Mouse (Mus musculus) cerebellum, adult 11 months (tissue): Measurements from ENCODE around the gene Stpg3.

Experiments
- DNase-seq: peaks from one replicate; pipeline ENCODE4 v3.0.0; 2022

Stpg3 gene

DNA sequence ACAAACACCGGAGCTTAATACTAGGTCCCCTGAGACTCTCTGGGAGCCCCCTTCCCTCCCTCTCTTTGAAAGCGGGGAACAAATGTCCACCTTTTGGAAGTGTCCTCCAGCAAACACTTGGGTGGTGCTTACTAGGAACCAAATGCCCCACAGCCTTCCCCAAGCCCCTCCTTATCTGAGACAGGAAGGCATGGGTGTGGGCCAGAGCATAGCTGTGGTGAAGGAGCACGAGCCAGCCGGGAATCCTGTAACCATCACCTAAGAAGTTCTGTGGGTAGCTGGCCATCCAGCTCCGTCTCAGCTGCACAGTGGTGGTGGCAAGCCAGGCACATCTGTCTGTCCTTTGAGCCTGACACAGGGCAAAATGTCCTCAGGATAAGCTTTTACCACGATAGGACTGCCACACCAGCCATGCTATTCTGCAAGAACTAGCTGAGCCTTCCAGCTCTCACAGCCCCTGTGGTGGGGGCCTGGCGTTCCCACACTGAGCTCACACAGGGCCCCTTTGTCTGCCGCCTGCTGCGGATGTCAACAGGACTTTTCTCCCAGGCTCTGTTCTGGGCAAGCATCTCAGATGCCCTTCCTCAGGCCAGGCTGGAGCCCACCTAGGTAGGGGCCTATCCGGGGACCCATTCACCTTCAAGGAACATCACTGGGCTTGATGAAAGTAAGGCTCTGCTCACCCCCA is 36.0 kb downstream of the Stpg3 start:
- no peak for DNase-seq

DNA sequence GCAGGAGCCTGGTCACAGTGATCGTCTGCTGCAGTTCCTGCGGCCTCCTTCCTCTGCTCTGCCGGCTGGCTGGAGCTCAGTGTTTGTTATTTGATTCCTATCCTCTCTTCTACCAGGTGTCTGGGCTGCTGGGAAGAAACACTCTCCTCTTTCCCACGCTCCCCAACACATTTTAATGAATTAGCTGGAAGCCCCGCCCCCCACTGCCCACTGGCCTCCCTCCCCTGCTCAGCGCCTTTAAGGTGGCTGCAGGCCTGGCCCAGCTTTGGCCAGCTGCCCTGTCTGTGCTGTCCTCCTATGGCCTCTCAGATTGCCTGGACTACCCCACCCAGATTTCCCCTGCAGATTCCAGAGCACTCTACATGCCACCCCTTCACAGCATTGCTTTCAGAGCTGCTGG is 36.8 kb downstream of the Stpg3 start:
- DNase-seq, result no peak

DNA sequence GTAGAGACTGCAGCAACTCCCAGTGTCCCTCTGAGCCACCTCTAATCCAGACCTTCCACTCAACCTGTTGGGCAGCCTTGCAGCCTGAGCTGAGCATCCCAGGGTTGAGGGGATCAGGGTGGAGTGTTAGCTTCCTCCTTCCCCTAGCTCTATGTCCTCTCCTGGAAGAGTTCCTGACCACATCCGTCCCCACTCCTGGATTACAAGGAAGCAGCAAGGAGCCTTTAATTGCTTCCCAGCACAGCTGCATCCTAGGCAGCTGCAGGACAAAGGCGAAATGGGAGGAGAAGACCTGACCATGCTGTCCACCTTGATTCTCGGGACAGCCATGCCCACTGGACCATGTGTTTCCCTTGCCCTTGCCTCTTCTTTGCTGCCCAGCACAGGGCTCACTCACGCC is 37.4 kb downstream of the Stpg3 start:
- no peak for DNase-seq

DNA sequence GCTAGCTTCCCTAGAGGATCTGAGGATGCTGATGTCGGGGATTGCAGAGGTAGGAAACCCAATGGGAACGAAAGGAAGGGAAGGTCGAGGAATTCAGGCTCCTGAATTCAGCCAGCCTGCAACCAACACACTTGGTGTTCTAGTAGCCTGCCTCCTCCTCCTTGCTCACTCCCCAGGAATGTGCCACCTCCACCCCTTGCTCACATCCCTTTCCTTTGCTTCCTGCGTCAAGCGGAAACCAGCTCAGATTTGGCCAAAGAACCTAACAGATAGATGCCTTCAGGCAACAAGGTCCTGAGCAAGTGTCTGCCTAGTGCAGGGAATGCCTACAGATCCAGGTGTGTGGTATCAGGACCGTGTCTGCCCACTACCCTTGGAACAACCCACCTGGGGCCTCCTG is 37.9 kb downstream of the Stpg3 start:
- no peak for DNase-seq

DNA sequence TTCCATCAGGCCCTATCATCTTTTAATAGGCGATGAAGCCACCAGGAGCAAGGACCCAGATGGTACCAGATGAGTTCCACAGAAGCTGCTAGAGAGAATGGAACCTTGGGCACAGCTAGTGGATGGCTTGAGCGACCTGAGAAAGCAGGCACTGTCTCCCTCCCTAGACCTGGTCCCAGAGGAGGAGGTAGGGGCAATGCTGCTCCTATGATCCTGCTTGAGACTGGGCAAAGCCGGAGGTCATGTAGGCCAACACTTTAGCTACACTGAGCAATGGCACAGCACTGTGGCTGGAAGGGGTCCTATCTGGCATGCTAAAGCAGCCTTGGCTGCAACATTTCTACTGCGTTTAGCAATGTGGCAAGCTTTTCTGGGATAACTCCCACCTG is 38.8 kb downstream of the Stpg3 start:
- DNase-seq, result no peak

DNA sequence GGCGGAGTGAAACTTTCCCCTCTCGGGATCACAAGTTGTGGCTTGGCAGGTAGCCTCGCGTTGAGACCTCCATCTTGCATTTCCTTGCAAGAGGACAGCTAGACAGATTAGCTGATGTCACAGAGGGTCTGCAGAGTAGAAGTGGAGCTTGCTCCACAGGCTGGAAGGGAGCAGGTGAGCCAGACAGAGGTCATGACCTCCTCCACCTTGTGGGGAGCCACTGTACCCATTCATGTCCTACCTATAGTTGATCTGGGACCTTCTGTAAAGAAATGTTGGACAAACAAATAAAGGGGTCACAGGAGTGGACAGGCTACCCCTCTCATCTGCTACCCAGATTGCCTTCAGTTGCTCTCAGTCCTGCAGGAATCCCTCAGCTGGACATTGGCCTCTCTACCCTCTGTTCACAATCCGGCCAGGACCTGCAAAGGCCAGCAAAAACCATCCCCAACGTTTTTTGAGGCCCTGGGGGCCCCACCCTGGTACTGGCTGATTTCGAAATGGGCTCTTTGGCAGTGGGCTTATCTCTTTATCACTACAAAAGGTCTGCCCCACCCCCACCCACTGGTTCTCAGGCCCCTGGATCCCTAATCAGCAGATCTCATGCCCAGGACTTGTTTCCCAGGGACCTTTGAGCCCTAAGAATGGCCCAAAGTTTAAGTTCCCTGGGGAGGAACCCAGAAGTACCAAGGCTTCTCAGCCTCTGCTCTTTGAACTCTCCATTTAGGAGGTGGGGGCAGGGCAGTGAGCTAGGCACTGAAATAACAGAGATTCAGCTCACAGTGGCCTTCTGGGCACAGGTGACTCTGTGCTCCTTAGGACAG is 39.4 kb downstream of the Stpg3 start:
- DNase-seq, result no peak

DNA sequence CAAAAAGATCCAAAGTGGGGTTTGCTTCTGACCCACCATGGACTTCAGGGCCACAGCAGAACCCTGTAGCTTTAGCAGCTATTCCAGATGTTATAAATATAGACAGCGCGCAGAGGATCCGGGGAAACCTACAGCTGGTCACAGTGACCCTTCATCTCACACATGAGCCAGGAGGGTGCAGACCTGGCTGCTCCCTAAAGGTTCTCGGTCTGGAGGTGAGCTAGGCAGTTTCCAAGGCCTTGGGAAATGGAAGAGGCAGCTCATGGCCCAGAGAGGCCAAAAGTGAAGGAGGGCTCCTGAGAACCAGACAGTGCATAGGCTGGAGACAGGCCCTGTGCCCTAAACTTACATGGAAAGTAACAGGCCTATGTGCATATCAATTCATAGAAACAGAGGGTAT is 40.6 kb downstream of the Stpg3 start:
- no peak for DNase-seq

DNA sequence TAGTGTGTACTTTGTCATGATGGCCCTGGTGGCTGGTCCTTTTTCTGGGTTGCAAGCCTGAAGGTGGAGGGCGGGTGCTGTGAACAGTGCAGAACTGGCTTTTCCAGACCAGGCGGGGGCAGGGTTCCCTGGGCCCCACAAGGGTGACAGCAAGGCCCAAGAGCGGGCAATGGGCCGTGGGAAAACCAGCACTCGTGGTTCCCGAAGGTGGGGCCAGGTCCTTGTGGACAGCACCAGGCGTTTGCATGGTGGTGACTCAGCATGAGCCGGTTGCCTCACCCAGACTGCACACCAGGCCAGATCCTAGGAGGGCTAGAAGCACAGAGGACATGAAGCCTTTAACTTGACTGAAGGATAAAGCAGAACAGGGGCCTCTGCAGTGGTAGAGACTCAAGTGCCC is 41.8 kb downstream of the Stpg3 start:
- no peak for DNase-seq

DNA sequence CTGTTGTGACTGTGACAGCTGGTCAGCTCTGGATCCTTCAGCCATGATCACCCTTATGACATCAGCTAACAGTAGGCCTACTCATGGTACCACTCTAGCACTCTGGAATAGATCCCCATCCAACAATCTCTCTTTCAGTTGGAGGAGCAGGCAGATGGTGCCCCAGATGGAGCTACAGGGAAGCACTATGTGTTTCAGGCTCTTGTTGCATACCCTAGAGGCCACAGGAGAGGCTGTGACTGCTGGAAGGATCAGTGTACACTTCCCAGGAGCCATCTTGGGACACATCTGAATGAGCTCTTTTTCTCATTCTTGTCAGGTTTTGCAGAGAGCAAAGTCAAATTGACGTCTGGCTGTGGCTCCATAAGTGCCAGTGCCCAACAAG is 42.7 kb downstream of the Stpg3 start:
- no peak for DNase-seq

DNA sequence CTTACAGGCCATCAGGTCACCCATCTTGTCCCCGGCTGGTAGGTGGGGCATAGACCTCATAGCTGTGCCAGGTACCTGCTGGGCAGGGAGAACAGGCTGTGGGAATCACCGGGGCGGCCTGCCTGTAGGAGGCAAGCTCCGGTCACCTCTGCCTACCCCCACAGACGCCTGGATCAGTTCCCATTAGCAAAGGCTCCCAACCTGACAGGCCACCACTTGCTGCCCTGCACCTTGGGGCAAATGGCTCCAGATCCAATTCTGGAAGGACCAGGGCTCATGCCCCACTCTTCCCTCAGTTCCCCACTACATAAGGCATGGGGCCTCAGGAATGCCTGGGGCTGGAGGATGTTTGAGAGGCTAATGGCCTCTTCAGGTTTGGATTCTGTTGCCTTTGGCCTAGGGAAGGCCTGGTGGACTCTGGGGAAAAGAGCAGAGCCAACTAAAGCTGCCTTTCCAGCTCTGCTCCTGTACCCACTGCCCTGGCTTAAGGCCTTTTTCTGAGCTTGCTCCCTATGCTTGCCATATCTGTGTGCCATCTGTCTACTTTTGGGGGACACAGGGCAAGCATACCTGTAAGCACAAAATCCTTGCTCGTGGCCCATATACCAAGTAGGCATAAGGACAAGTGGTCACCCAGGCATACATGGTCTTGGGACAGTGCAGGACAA is 43.2 kb downstream of the Stpg3 start:
- no peak for DNase-seq

DNA sequence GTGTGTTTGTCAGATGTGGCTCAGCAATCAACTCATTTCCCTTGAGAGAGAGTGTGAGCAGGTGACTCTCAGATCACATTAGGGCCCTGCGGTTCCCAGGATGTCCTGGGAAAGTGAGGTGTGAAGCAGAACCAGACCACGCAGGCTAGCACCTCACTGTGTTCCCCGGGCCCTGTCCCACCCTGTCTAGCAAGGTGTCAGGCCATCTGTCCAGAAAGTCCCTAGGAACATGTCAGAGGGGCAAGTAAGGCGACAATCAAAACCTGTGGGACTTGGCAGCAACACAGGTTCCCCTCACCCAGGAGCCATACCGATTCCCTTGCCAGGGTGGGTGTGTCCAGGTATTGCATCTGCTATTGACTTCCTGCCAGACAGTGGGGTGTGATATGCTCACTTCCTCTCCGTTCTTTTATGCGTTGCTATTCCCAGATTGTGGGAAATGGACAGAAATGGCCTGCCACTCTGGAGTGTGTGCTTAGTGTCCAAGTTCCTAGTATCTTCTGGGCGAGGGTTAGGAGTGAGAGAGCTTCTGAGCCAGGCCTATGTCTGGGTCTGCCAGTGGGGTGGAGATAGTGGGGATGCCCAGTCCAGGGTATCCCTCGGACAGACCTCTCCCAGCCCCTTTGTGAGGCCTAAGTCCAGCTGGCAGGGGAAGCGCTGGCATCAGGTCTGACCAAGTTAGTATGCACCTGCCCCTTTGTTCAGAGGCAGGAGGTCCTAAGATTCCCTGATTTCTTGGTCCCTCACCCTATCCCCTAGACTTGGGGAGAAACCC is 43.9 kb downstream of the Stpg3 start:
- no peak for DNase-seq

DNA sequence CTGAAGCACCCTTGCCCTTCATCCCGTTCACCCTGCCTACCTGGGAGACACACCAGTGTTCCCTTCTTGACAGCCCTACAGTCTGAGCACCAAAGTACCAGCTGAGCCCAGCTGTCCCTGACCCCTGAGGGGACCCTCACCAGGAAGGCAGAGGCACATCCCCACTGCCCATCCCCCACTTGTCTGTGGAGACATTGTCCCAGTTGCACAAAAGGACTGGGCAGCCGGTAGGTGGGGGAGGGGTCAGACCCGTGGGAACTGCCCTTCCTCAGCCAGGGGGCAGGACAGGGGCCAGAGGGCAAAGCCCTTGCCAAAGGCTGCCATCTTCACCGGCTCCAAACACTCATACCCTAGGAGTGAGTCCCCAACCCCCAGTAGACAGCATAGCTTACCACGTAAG is 44.7 kb downstream of the Stpg3 start:
- no peak for DNase-seq

DNA sequence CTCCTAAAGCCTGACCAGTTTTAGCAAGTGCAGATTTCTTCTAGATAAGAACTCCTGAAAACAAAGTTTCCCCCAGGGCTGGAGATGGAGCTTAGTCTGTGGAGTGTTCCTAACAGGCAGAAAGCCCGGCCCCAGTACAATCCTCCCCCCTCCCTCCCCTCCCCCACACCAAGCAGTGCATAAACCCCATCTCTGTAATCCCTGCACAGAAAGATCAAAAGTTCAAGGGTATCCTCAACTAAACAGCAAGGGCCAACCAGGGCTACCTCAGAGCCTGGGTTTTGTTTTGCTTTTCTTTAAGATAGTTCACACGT is 45.8 kb downstream of the Stpg3 start:
- DNase-seq, result no peak

DNA sequence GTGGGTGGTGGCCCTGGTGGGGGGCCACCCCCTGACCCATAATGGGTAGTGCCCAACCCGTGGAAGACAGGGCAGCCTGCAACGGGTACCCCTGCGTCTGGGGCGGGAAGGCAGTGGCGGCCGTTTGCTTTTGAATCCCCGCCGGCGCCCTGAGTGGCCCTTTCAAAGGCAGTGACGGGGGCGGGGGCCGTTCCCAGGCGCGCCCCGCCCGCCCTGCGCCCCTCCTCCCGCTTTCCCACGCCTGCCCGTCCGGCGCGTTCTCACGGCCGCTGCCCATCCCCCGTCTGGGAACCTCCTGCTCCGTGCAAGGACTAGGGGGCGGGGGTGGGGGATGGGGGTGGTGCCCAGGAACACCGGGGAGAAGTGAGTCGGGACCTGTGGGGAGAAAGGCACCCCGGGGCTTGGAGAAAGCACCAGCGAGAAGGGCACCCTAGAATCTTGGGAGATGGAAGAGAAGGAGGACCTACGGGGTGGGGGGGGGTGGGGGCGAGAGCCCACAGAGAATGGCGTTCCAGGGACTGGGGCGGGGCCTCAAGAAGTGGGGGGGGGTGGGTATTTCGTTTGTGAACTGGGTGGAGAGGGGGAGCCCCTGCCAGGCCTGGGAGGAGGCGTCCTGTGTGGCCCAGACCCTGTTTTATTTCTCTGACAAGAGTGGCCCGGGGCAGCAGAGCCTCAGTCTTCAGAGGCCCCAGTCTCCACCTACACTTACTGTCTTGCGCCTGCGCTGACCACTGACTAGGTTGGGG is 46.3 kb downstream of the Stpg3 start:
- no peak for DNase-seq

DNA sequence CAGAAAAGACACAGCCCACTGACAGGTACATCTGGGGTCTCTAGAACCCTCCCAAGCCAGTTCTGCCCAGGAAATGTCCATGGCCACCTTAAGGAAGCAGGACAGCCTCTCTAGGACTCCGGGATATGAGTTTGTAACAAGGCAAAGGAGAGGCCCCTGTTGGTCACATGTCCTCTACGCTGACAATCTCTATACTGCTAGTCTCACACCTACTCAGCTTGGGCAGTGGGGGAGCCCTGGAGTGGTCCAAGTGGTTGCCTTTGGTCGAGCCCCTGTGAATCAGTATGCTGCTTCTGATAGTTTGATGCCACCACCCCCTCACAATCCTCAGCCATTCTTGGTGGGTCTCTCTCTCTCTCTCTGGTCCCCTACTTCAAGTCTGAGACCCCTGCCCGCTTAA is 47.0 kb downstream of the Stpg3 start:
- DNase-seq, result no peak
